Mouse (Mus musculus): Measurements from ENCODE around the gene Proca1. TPM values are rescaled to one million over a fixed set of nuclear protein-coding genes. Genes with fewer than 3 reads are reported as not detected.
"Not testable (repeated sequence)": the region's sequence is repeated elsewhere in the genome, so short reads cannot be mapped to it uniquely, and the experiment has no call there.

Gene Proca1
- polyA plus RNA-seq, 1 experiment from 2014 or later, result 1.9 TPM

DNA sequence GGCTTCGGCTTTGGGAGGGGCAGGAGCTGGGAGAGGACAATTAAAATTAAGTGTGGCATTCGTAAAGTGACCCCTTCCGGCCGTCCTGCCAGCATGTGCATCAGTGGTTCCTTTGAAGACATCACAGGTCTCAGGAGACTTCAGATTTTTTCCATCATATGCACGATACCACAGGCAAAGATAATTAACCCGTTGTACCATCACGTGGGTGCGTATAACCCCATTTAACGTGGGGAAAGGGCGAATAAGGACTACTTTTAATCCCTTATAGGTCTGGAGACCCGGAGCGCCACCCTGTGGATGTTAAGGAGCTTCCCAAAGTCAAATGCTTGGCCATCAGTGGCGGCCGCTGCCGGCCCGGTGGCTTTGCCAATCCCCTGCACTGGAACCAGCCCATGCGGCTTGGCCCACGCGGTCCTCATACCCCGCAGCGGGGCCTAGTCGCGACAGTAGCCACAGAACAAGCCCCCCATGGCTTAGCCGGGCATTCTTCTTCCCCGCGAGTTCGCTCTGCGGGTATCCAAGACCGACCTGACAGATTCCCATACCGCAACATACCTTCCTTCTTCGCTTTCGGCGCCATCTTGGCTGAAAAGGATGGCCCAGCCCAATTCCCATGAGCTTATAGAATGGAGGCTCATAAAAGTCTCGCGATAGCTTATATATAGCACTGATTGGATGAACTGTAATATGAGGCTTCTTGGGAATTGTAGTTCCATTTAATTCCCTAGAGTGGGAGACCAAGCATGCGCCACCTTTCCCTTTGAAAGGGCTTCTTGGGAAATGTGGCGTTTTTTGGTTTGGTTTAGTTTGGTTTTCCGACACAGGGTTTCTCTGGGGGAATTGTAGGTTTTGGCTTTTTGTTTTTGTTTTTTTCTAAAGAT lies 10.0 kb upstream of the Proca1 start, which contains the start of gene Rpl23a:
Gene Rpl23a (minus strand): TSS at position 624 of the 884 bp plus-strand sequence.
- no peaks in the 10 kb centered on the region for H3K9me3 ChIP-seq
- WGBS, result under 1% methylated on average over 38 of the region's 38 CpGs
- no peaks in the 10 kb centered on the region for H3K27me3 ChIP-seq
- ATAC-seq (ENCODE audit: insufficient number of reproducible peaks, insufficient read depth, low FRiP score, low TSS enrichment, low read depth), result peak; percentile 75
- peak within 1 kb of the TSS; percentile 88 for H3K4me3 ChIP-seq (replicated peaks)
- peak within 1 kb of the TSS; percentile 72 for H3K4me2 ChIP-seq
- H3K4me1 ChIP-seq (replicated peaks), result peaks cover 43% of the 10 kb centered on the region
- peak within 1 kb of the TSS; percentile 92 for H3K9ac ChIP-seq (replicated peaks)
- peaks cover 30% of the 10 kb centered on the region for H3K36me3 ChIP-seq
- peak within 1 kb of the TSS; percentile 92 for H3K27ac ChIP-seq

DNA sequence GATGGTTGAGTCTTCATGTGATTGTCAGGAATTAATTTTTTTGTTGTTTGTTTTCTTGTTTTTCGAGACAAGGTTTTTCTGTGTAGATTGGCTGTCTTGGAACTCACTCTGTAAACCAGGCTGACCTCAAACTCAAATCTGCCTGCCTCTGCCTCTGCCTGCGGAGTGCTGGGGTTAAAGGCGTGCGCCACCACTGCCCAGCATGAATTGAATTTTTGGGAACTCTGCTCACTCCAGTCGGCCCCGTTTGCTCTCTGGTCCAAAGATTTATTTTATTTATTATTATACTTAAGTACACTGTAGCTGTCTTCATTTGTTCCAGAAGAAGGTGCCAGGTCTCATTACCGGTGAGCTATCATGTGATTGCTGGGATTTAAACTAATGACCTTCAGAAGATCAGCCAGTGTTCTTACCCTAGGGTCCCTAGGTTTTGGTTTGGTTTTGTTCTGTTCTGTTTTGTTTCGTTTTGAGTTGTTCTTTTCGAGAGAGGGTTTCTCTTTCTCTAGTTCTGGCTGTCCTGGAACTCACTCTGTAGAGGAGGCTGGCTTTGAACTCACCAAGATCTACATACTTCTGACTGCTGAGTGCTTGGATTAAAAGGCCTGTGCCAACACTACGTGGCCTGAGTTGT lies 9.2 kb upstream of the Proca1 start:
- Histone ChIP-seq H3K9ac (replicated peaks) (no peak overlapping the region), H3K4me2 (peak overlapping the region; percentile 48), H3K4me3 (replicated peaks) (peak overlapping the region; percentile 88), H3K27me3 (no peaks in the 10 kb centered on the region), H3K4me1 (replicated peaks) (peaks cover 40% of the 10 kb centered on the region), H3K9me3 (no peaks in the 10 kb centered on the region), H3K36me3 (peaks cover 30% of the 10 kb centered on the region), H3K27ac (peak overlapping the region; percentile 69; the same call in 1 of the 2 replicates)
- 57% methylated on average over 10 of the region's 10 CpGs for WGBS
- ATAC-seq (ENCODE audit: insufficient number of reproducible peaks, insufficient read depth, low FRiP score, low TSS enrichment, low read depth), result no peak

DNA sequence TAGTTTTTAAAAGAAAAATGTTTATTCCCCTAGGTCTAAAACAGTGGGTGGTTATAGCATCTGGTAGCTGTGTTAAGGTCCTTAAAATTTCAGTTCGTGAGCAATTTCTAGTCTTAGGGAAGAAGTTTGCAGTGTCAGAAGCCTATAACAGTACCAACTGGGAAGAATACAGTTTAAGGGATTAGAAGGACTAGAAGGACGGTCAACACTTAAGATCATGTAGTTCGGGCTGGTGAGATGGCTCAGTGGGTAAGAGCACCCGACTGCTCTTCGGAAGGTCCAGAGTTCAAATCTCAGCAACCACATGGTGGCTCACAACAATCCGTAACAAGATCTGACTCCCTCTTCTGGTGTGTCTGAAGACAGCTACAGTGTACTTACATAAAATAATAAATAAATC lies 8.5 kb upstream of the Proca1 start:
- not testable (repeated sequence) for H3K27ac ChIP-seq; H3K9me3 ChIP-seq; ATAC-seq (ENCODE audit: insufficient number of reproducible peaks, insufficient read depth, low FRiP score, low TSS enrichment, low read depth); H3K9ac ChIP-seq (replicated peaks); H3K4me2 ChIP-seq; H3K4me3 ChIP-seq (replicated peaks); H3K27me3 ChIP-seq
- Histone ChIP-seq H3K36me3 (peaks cover 26% of the 10 kb centered on the region), H3K4me1 (replicated peaks) (peaks cover 35% of the 10 kb centered on the region)
- 96% methylated on average over 6 of the region's 6 CpGs for WGBS

DNA sequence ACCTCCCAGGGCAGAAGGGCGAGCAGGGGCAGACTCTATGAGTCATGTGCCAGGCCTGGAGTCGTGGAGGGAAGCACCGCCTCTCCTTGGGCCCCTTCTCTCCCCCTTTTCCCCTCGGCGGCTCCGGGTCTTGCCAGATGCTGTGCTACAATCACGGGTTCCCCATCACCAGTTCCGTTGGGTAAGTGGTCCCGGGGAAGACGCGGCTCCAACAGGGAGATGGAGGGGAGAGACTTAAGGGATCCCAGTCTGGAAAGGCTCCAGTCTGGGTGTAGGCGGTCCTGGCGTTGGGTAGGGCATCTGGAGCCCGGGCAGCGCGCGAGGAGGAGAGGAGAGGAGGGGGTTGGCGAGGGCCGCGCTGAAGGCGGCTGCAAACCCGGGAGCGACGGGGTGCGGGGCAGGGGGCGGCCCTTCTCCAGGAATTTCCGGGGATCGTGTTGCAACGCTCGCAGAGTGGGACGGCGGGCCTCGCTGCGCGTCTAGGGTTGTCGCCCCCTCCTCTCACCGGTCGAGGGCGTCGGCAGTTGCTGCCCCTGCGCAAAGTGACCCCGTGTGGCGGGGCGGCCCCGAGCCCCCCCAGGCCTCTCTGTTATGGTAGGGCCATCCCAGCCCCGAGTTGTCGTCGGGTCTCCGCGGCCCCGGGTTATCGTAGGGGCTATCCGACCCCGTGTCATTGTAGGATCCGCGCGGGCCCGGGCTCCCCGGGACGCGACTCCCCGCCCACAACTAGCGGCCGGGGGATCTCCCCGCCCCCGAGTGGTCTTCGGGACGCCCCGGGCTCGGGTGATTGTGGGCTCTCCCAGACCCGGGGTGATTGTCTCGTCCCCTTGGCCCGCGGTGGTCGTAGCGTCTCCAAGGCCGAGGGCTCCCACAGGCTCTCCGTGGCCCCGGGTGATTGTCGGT lies 4.6 kb upstream of the Proca1 start, which contains the start of gene Rab34:
Gene Rab34 (plus strand): TSS at position 100 of the 903 bp plus-strand sequence.
- Histone ChIP-seq H3K4me3 (replicated peaks) (peak within 1 kb of the TSS; percentile 83), H3K4me2 (peak within 1 kb of the TSS; percentile 63), H3K27me3 (no peaks in the 10 kb centered on the region), H3K27ac (peak within 1 kb of the TSS; percentile 100), H3K9me3 (no peaks in the 10 kb centered on the region), H3K4me1 (replicated peaks) (peaks cover 14% of the 10 kb centered on the region), H3K9ac (replicated peaks) (peak within 1 kb of the TSS; percentile 96), H3K36me3 (peaks cover 33% of the 10 kb centered on the region)
- WGBS, result under 1% methylated on average over 79 of the region's 80 CpGs
- peak; percentile 90 for ATAC-seq (ENCODE audit: insufficient number of reproducible peaks, insufficient read depth, low FRiP score, low TSS enrichment, low read depth)

GRCm38 (mm10) chr11:78189234-78190040 lies 3.8 kb upstream of the Proca1 start:
- H3K4me2 ChIP-seq, result peak overlapping the region; percentile 63
- peaks cover 14% of the 10 kb centered on the region for H3K4me1 ChIP-seq (replicated peaks)
- ATAC-seq (ENCODE audit: insufficient number of reproducible peaks, insufficient read depth, low FRiP score, low TSS enrichment, low read depth), result peak; percentile 56
- H3K27me3 ChIP-seq, result no peaks in the 10 kb centered on the region
- H3K36me3 ChIP-seq, result peaks cover 37% of the 10 kb centered on the region
- peak overlapping the region; percentile 100 for H3K27ac ChIP-seq
- H3K9ac ChIP-seq (replicated peaks), result peak overlapping the region; percentile 96
- H3K4me3 ChIP-seq (replicated peaks), result peak overlapping the region; percentile 83
- WGBS, result under 1% methylated on average over 42 of the region's 42 CpGs
- no peaks in the 10 kb centered on the region for H3K9me3 ChIP-seq

DNA sequence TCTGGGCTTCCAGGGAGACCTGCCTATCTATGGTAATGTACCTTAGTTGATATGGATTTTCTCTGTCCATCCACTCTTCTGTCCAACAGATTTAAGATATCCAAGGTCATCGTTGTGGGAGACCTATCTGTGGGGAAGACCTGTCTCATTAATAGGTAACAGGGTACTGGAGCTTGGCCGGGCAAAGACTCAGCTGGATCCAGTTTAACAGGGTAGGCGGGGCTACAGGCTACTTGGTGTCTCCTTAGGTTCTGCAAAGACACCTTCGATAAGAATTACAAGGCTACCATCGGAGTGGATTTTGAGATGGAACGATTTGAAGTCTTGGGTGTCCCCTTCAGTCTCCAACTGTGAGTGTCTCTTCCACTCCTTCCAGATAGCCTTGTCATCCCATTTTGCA lies 3.2 kb upstream of the Proca1 start:
- no peak for ATAC-seq (ENCODE audit: insufficient number of reproducible peaks, insufficient read depth, low FRiP score, low TSS enrichment, low read depth)
- peak overlapping the region; percentile 83 for H3K4me3 ChIP-seq (replicated peaks)
- WGBS, result 51% methylated on average over 6 of the region's 6 CpGs
- peak overlapping the region; percentile 63 for H3K4me2 ChIP-seq
- H3K27ac ChIP-seq, result peak overlapping the region; percentile 100
- H3K27me3 ChIP-seq, result no peaks in the 10 kb centered on the region
- peak overlapping the region; percentile 96; the same call in 1 of the 2 replicates for H3K9ac ChIP-seq (replicated peaks)
- peaks cover 37% of the 10 kb centered on the region for H3K36me3 ChIP-seq
- peaks cover 20% of the 10 kb centered on the region for H3K4me1 ChIP-seq (replicated peaks)
- H3K9me3 ChIP-seq, result no peaks in the 10 kb centered on the region

- H3K4me1 ChIP-seq (replicated peaks), result peaks cover 20% of the 10 kb centered on the region
- peaks cover 37% of the 10 kb centered on the region for H3K36me3 ChIP-seq
- WGBS, result 4% methylated on average over 30 of the region's 30 CpGs
- no peaks in the 10 kb centered on the region for H3K9me3 ChIP-seq
- H3K27me3 ChIP-seq, result no peaks in the 10 kb centered on the region
- peak overlapping the region; percentile 53 for H3K27ac ChIP-seq
- H3K4me2 ChIP-seq, result peak overlapping the region; percentile 57
- H3K9ac ChIP-seq (replicated peaks), result peak overlapping the region; percentile 18; the same call in 1 of the 2 replicates
- 0 out of 2 replicates have a peak, but pooled peaks have one; percentile 40 for ATAC-seq (ENCODE audit: insufficient number of reproducible peaks, insufficient read depth, low FRiP score, low TSS enrichment, low read depth)
- peak overlapping the region; percentile 46 for H3K4me3 ChIP-seq (replicated peaks)
Observed at GRCm38 (mm10) chr11:78194411-78195100, 1.4 kb downstream of the Proca1 start.

- peak overlapping the region; percentile 46 for H3K4me3 ChIP-seq (replicated peaks)
- H3K9ac ChIP-seq (replicated peaks), result peak overlapping the region; percentile 18; the same call in 1 of the 2 replicates
- H3K4me2 ChIP-seq, result peak overlapping the region; percentile 57
- H3K27me3 ChIP-seq, result no peaks in the 10 kb centered on the region
- peak overlapping the region; percentile 53; the same call in 1 of the 2 replicates for H3K27ac ChIP-seq
- peaks cover 13% of the 10 kb centered on the region for H3K4me1 ChIP-seq (replicated peaks)
- H3K36me3 ChIP-seq, result peaks cover 34% of the 10 kb centered on the region
- 63% methylated on average over 23 of the region's 23 CpGs for WGBS
- H3K9me3 ChIP-seq, result no peaks in the 10 kb centered on the region
- no peak for ATAC-seq (ENCODE audit: insufficient number of reproducible peaks, insufficient read depth, low FRiP score, low TSS enrichment, low read depth)
Observed at GRCm38 (mm10) chr11:78195101-78195863, 2.1 kb downstream of the Proca1 start.

DNA sequence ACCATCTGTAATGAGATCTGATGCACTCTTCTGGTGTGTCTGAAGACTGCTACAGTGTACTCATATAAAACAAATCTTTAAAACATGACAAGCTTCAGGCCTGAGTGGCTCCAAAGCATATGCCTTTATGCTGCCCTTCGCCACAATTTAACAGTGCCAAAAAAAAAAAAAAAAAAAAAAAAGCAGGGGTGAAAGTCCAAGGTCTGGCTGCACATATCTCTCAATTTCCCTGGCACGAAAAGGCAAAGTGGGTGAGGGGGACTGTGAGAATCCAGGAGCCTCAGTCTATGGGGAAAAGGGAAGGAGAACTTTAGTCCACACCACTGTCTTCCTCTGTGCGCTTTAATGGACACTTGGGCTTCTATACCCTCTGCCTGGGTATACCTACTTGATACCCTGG lies 9.2 kb downstream of the Proca1 start:
- Histone ChIP-seq H3K9me3 (no peaks in the 10 kb centered on the region), H3K4me3 (replicated peaks) (no peak overlapping the region), H3K36me3 (peaks cover 44% of the 10 kb centered on the region), H3K27me3 (no peaks in the 10 kb centered on the region), H3K9ac (replicated peaks) (no peak overlapping the region), H3K27ac (no peak overlapping the region), H3K4me2 (no peak overlapping the region), H3K4me1 (replicated peaks) (no peaks in the 10 kb centered on the region)
- WGBS, result 85% methylated on average over 3 of the region's 3 CpGs
- no peak for ATAC-seq (ENCODE audit: insufficient number of reproducible peaks, insufficient read depth, low FRiP score, low TSS enrichment, low read depth)
